Comparison of ENCODE assay signal across 24 mouse cellular contexts in genomic region chr13:104930814-104931213, GRCm38 (mm10).
DNase-seq lines count a peak whose midpoint lies in the region; ATAC-seq lines count a peak whose summit lies in the region.
"Had no signal": no experiment of that assay in that cellular context is flagged by ENCODE, and none has a peak within 500 bp of the region (broad histone marks: within the 10 kb centered on the region; RNA-seq: fewer than 3 reads in every experiment).

No protein-coding gene starts in this region.

- peak overlapping the region; percentile 28; the same call in 1 of the 2 replicates for H3K27ac ChIP-seq in hindbrain, embryonic 14.5 days
- no peak overlapping the region for H3K27ac ChIP-seq in hindbrain, embryonic 12.5 days
- no peak overlapping the region for H3K27ac ChIP-seq in hindbrain, embryonic 16.5 days (ENCODE audit: low read depth, low read length)
- no peak overlapping the region; the same call in 1 of the 2 replicates for H3K27ac ChIP-seq in hindbrain, embryonic 13.5 days
- peak overlapping the region; percentile 72 for H3K27ac ChIP-seq in neural tube, embryonic 13.5 days (replicated peaks)
- H3K27ac ChIP-seq: embryonic facial prominence, embryonic 10.5 days; embryonic facial prominence, embryonic 12.5 days; forebrain, embryonic 13.5 days had no signal

- H3K9me3 ChIP-seq in hindbrain, embryonic 14.5 days (ENCODE audit: control insufficient read depth, low read length) = no peaks in the 10 kb centered on the region
- H3K9me3 ChIP-seq in hindbrain, embryonic 12.5 days (replicated peaks) = no peaks in the 10 kb centered on the region
- no peaks in the 10 kb centered on the region for H3K9me3 ChIP-seq in hindbrain, embryonic 16.5 days (ENCODE audit: control insufficient read depth, low read length)
- H3K9me3 ChIP-seq in hindbrain, embryonic 13.5 days = no peaks in the 10 kb centered on the region
- H3K9me3 ChIP-seq in neural tube, embryonic 13.5 days = no peaks in the 10 kb centered on the region
- H3K9me3 ChIP-seq: embryonic facial prominence, embryonic 10.5 days; embryonic facial prominence, embryonic 12.5 days; forebrain, embryonic 13.5 days; G1E had no signal

- H3K27me3 ChIP-seq in hindbrain, embryonic 14.5 days (ENCODE audit: control insufficient read depth, insufficient read depth, low read length) = no peaks in the 10 kb centered on the region
- no peaks in the 10 kb centered on the region for H3K27me3 ChIP-seq in hindbrain, embryonic 12.5 days
- no peaks in the 10 kb centered on the region for H3K27me3 ChIP-seq in hindbrain, embryonic 16.5 days (replicated peaks; ENCODE audit: control insufficient read depth, insufficient read depth, low read length)
- no peaks in the 10 kb centered on the region for H3K27me3 ChIP-seq in hindbrain, embryonic 13.5 days
- no peaks in the 10 kb centered on the region for H3K27me3 ChIP-seq in neural tube, embryonic 13.5 days
- H3K27me3 ChIP-seq: CH12.LX; embryonic facial prominence, embryonic 12.5 days; forebrain, embryonic 13.5 days had no signal

- H3K4me1 ChIP-seq in hindbrain, embryonic 14.5 days (replicated peaks; ENCODE audit: control insufficient read depth, insufficient read depth, low read length) = peaks cover 4% of the 10 kb centered on the region; the same call in 1 of the 2 replicates
- no peaks in the 10 kb centered on the region for H3K4me1 ChIP-seq in hindbrain, embryonic 12.5 days
- H3K4me1 ChIP-seq in hindbrain, embryonic 16.5 days (ENCODE audit: control insufficient read depth, insufficient read depth, low read depth, low read length) = no peaks in the 10 kb centered on the region; the same call in 1 of the 2 replicates
- no peaks in the 10 kb centered on the region for H3K4me1 ChIP-seq in hindbrain, embryonic 13.5 days (replicated peaks)
- peaks cover 7% of the 10 kb centered on the region; the same call in 1 of the 2 replicates for H3K4me1 ChIP-seq in neural tube, embryonic 13.5 days (replicated peaks)
- H3K4me1 ChIP-seq: embryonic facial prominence, embryonic 10.5 days; embryonic facial prominence, embryonic 12.5 days; forebrain, embryonic 13.5 days had no signal

- H3K36me3 ChIP-seq in hindbrain, embryonic 14.5 days (replicated peaks; ENCODE audit: control insufficient read depth, insufficient read depth) = no peaks in the 10 kb centered on the region
- H3K36me3 ChIP-seq in hindbrain, embryonic 12.5 days = no peaks in the 10 kb centered on the region
- H3K36me3 ChIP-seq in hindbrain, embryonic 16.5 days (ENCODE audit: control insufficient read depth, insufficient read depth, low read length) = no peaks in the 10 kb centered on the region
- no peaks in the 10 kb centered on the region for H3K36me3 ChIP-seq in hindbrain, embryonic 13.5 days
- H3K36me3 ChIP-seq in neural tube, embryonic 13.5 days = no peaks in the 10 kb centered on the region
- H3K36me3 ChIP-seq: embryonic facial prominence, embryonic 10.5 days; embryonic facial prominence, embryonic 12.5 days; G1E had no signal

- no peak overlapping the region for H3K9ac ChIP-seq in hindbrain, embryonic 14.5 days
- no peak overlapping the region for H3K9ac ChIP-seq in hindbrain, embryonic 12.5 days
- H3K9ac ChIP-seq in hindbrain, embryonic 16.5 days (ENCODE audit: low read depth, low read length) = no peak overlapping the region
- H3K9ac ChIP-seq in hindbrain, embryonic 13.5 days = no peak overlapping the region
- no peak overlapping the region for H3K9ac ChIP-seq in neural tube, embryonic 13.5 days
- H3K9ac ChIP-seq: embryonic facial prominence, embryonic 12.5 days; forebrain, embryonic 13.5 days had no signal

- WGBS in hindbrain, embryonic 14.5 days = 60% methylated on average over 3 of the region's 3 CpGs
- WGBS in hindbrain, embryonic 12.5 days = 80% methylated on average over 3 of the region's 3 CpGs
- WGBS in hindbrain, embryonic 16.5 days = 48% methylated on average over 3 of the region's 3 CpGs
- WGBS in hindbrain, embryonic 13.5 days = 65% methylated on average over 3 of the region's 3 CpGs
- 51% methylated on average over 3 of the region's 3 CpGs for WGBS in neural tube, embryonic 13.5 days

- H3K4me3 ChIP-seq in hindbrain, embryonic 14.5 days (replicated peaks; ENCODE audit: low read length) = no peak overlapping the region
- H3K4me3 ChIP-seq in hindbrain, embryonic 12.5 days = no peak overlapping the region
- no peak overlapping the region for H3K4me3 ChIP-seq in hindbrain, embryonic 16.5 days (ENCODE audit: low read length)
- no peak overlapping the region for H3K4me3 ChIP-seq in hindbrain, embryonic 13.5 days
- no peak overlapping the region for H3K4me3 ChIP-seq in neural tube, embryonic 13.5 days
- H3K4me3 ChIP-seq: embryonic facial prominence, embryonic 10.5 days; embryonic facial prominence, embryonic 12.5 days; forebrain, embryonic 13.5 days had no signal

- no peak overlapping the region for H3K4me2 ChIP-seq in hindbrain, embryonic 14.5 days (replicated peaks)
- no peak overlapping the region for H3K4me2 ChIP-seq in hindbrain, embryonic 12.5 days (replicated peaks)
- H3K4me2 ChIP-seq in hindbrain, embryonic 16.5 days (ENCODE audit: low read length) = no peak overlapping the region
- no peak overlapping the region for H3K4me2 ChIP-seq in hindbrain, embryonic 13.5 days
- no peak overlapping the region for H3K4me2 ChIP-seq in neural tube, embryonic 13.5 days
- H3K4me2 ChIP-seq: embryonic facial prominence, embryonic 12.5 days; forebrain, embryonic 13.5 days had no signal

- ATAC-seq in hindbrain, embryonic 14.5 days (ENCODE audit: low FRiP score) = peak; percentile 72; the same call in 1 of the 2 replicates
- no peak for ATAC-seq in hindbrain, embryonic 12.5 days (ENCODE audit: low FRiP score)
- peak; percentile 70 for ATAC-seq in hindbrain, embryonic 16.5 days
- no peak; the same call in 1 of the 2 replicates for ATAC-seq in hindbrain, embryonic 13.5 days (ENCODE audit: low FRiP score)
- peak; percentile 61 for ATAC-seq in neural tube, embryonic 13.5 days (ENCODE audit: low read depth)
- ATAC-seq: activated CD4-positive, CD25-positive, alpha-beta regulatory T cell, adult 4 months; CD4-positive, CD25-positive, alpha-beta regulatory T cell, adult 4 months; forebrain, embryonic 13.5 days; Patski had no signal

- no peak for DNase-seq in hindbrain, embryonic 14.5 days (ENCODE audit: low spot score)
- DNase-seq in neural tube, embryonic 10.5 days (ENCODE audit: extremely low spot score, low spot score) = no peak
- DNase-seq in right cerebral cortex, postnatal 25 days = no peak
- DNase-seq: adrenal gland, adult 8-10 months; adrenal gland, postnatal 14 days; adrenal gland, postnatal 36 days; B cell, adult 2 months; cerebellum, adult 11-12 months; cerebellum, adult 2 months; cerebellum, adult 9-10 months; cerebellum, postnatal 10 days; cerebellum, postnatal 25 days had no signal

Comparison
In these comparisons a context has a peak if more than half of its experiments do, and no peak if none do; other contexts are left out.
1. ATAC-seq: peak in hindbrain, embryonic 14.5 days (single experiment), hindbrain, embryonic 16.5 days (single experiment) and neural tube, embryonic 13.5 days (single experiment); none in hindbrain, embryonic 12.5 days (single experiment) and hindbrain, embryonic 13.5 days (single experiment).
2. H3K27ac ChIP-seq: peak in hindbrain, embryonic 14.5 days (single experiment) and neural tube, embryonic 13.5 days (single experiment); none in hindbrain, embryonic 12.5 days (single experiment), hindbrain, embryonic 16.5 days (single experiment) and hindbrain, embryonic 13.5 days (single experiment).